17 mouse cellular contexts compared by ENCODE assay signal in the genomic region with DNA sequence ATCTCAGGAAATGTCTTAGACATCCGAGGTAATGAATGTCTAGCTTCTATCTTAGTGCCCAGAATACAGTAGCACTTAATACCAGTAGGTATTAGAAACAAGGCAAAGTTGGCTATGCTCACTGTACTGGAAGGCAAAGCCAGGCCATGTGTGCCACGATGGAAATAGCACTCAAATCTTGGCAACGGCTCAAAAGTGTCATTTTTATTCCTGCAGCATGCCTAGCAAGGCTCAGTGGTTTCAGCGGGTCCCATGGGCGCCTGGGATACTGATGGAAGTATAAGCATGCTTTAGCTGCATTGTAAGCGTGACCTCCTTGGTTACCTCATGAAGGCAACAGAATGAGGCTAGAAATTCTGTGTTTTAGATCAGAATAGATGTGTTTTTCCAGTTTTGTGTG. TPM values are rescaled to one million over a fixed set of nuclear protein-coding genes. Genes with fewer than 3 reads are reported as not detected.
DNase-seq lines count a peak whose midpoint lies in the region; ATAC-seq lines count a peak whose summit lies in the region.
"Had no signal": no experiment of that assay in that cellular context is flagged by ENCODE, and none has a peak within 500 bp of the region (broad histone marks: within the 10 kb centered on the region; RNA-seq: fewer than 3 reads in every experiment).

No protein-coding gene starts in this region.

- DNase-seq in cerebellum, adult 11 months, result no peak
- peak; percentile 1 to 12 for DNase-seq in heart, postnatal 14 days
- no peak for DNase-seq in heart, adult 11 months
- DNase-seq in NIH3T3 (ENCODE audit: low read depth), result peak; percentile 1
- peak; percentile 54 to 74 for DNase-seq in cerebellum, postnatal 10 days
- DNase-seq in lung, postnatal 25 days (ENCODE audit: low spot score), result no peak
- DNase-seq: gastrocnemius, postnatal 10 days; kidney, adult 2 months; kidney, postnatal 36 days; thymus, adult 2 months had no signal

- ATAC-seq in cerebellum, adult (ENCODE audit: insufficient number of reproducible peaks, low FRiP score, low TSS enrichment), result 0 out of 2 replicates have a peak, but pooled peaks have one; percentile 29
- ATAC-seq in megakaryocyte-erythroid progenitor cell, adult 5-6 weeks (replicated peaks; ENCODE audit: low FRiP score, low TSS enrichment, poor library complexity, severe bottlenecking), result no peak
- ATAC-seq: forebrain, embryonic 15.5 days; Patski had no signal

- intact Hi-C loops in heart, postnatal 14 days (cut with DNase I), result no loop called here

RNA-seq across cellular contexts. Expression of gene Rpgr, which starts 2.6 kb away (rescaled TPM):
- total RNA-seq in heart, postnatal 14 days (2021), result 1 to 10 TPM; 3.5 to 4.3 TPM
- 6.5 and 6.9 TPM in 2 replicates for total RNA-seq in megakaryocyte-erythroid progenitor cell, adult 5-6 weeks (2014; fragmentation: Nextera tagmentation)
- 9.6 and 9.8 TPM in 2 replicates for total RNA-seq in megakaryocyte-erythroid progenitor cell, adult 5-6 weeks (2017)

RNA-seq across cellular contexts. Expression of gene Otc, which starts 32.8 kb away (rescaled TPM):
- not detected for total RNA-seq in heart, postnatal 14 days (2021)
- not detected in 2 replicates for total RNA-seq in megakaryocyte-erythroid progenitor cell, adult 5-6 weeks (2014; fragmentation: Nextera tagmentation)
- total RNA-seq in megakaryocyte-erythroid progenitor cell, adult 5-6 weeks (2017), result not detected in 2 replicates
- total RNA-seq: layer of hippocampus, postnatal 14 days; left cerebral cortex, postnatal 25 days; megakaryocyte, adult 5-6 weeks had no signal

Comparison
In these comparisons a context has a peak if more than half of its experiments do, and no peak if none do; other contexts are left out.
1. DNase-seq: peak in heart, postnatal 14 days (2 of 2), NIH3T3 (single experiment) and cerebellum, postnatal 10 days (2 of 2); none in cerebellum, adult 11 months (single experiment), heart, adult 11 months (single experiment) and lung, postnatal 25 days (single experiment).